Mouse (Mus musculus): ENCODE measurements at regions not wholly inside any gene's neighbourhood (a gene's known extent, or its start where the extent isn't known, plus 50 kb on each side); places are given as distances from the start of the nearest gene placed in this dataset.

DNA sequence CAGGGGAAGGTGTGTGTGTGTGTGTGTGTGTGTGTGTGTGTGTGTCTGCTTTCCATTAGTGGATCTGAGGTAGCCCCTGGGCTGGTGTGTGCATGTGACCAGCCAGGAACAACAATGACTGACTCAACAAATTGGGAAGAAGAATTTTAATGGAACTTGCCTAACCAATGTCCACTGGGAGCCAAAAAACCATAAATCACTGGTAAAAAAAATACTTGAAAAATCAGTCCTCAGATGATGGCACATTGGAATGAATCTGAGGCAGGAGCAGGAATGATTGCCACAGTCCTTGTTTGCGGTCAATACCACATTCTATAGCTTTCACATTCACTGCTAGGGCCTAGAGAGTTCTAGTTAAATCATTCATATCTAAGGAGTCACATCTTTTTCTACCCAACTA, 487.8 kb downstream of the Ets1 start:
- TF ChIP-seq GATA1 (IDR thresholded peaks at IDR 0.05; ENCODE audit: borderline replicate concordance, low read length) (no peak), FLI1 (IDR thresholded peaks at IDR 0.05; ENCODE audit: low read length) (no peak)
